Mouse (Mus musculus) megakaryocyte, embryonic 14.5 days (primary cell): ENCODE measurements around the gene Mypop.

Source experiments
- FLI1 ChIP-seq: IDR thresholded peaks from 2 replicates; pipeline ENCODE4 v1.6.1; 2012; ENCODE audit warnings: low read length, inconsistent platforms, mixed read lengths
- GATA1 ChIP-seq: IDR thresholded peaks from 3 replicates; pipeline ENCODE4 v1.6.1; 2012; ENCODE audit warnings: mixed read lengths, low read length, inconsistent platforms, borderline replicate concordance

DNA sequence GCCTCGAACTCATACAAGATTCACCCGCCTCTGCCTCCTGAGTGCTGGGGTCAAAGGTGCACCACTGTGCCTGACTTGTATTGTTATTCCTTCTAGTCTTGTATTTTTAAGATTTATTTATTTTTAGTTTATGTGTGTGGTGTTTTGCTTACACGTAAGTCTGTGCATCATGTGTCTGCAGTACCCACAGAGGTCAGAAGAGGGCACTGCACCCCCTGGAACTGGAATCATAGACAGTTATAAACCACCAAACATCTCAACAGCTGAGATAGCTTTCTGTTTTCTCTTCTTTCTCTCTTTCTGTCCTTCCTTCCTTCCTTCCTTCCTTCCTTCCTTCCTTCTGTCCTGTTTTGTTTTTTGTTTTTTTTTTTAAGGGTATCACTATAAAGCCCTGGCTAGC lies 20.1 kb upstream of the Mypop start:
- no peak for TF ChIP-seq GATA1
- TF ChIP-seq FLI1, result no peak
